16 mouse cellular contexts compared by ENCODE assay signal in the genomic region with DNA sequence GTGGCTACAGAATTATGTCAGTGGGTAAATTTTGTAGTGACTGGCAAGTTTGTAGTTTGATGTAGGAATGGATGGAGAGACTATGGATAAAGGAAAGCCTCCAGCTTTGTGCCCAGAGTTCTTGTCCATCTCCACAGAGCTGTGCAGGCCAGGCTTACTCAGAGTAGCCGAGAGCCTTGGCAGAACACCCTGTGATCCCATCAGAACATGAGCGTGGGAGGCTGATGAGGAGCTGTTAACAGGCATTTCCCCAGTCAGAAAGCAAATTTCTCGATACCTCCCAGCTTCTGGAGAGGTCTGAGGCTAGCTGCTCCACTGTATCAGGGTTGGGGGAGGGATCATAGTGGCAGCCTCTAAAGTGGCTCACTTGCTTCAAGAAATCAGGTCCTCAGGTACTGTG.
DNase-seq lines count a peak whose midpoint lies in the region; ATAC-seq and TF ChIP-seq lines count a peak whose summit lies in the region.
"Had no signal": no experiment of that assay in that cellular context is flagged by ENCODE, and none has a peak within 500 bp of the region (broad histone marks: within the 10 kb centered on the region; RNA-seq: fewer than 3 reads in every experiment).

No protein-coding gene starts in this region.

- H3K9me3 ChIP-seq in midbrain, embryonic 10.5 days (replicated peaks), result no peaks in the 10 kb centered on the region
- H3K9me3 ChIP-seq: forebrain, embryonic 10.5 days; kidney, embryonic 15.5 days; limb, embryonic 13.5 days; liver, embryonic 13.5 days had no signal

- no peaks in the 10 kb centered on the region for H3K27me3 ChIP-seq in midbrain, embryonic 10.5 days (ENCODE audit: low read depth, poor library complexity, severe bottlenecking)
- H3K27me3 ChIP-seq: kidney, embryonic 15.5 days; limb, embryonic 13.5 days; liver, embryonic 13.5 days had no signal

- peak overlapping the region; percentile 63 for H3K27ac ChIP-seq in gastrocnemius, adult 2 months
- no peak overlapping the region for H3K27ac ChIP-seq in midbrain, embryonic 10.5 days (replicated peaks)
- H3K27ac ChIP-seq: forebrain, embryonic 10.5 days; kidney, embryonic 15.5 days; limb, embryonic 13.5 days; liver, embryonic 13.5 days had no signal

- TF ChIP-seq CTCF in gastrocnemius, adult 2 months (IDR thresholded peaks at IDR 0.05), result no peak
- no peak for TF ChIP-seq CTCF in lung, adult 2 months (IDR thresholded peaks at IDR 0.05; ENCODE audit: insufficient read depth, low read length)

- no peak for ATAC-seq in cerebellum, adult (ENCODE audit: insufficient number of reproducible peaks, low FRiP score, low TSS enrichment)
- ATAC-seq: hindbrain, embryonic 16.5 days; intestine, embryonic 16.5 days had no signal

- peak; percentile 64 for DNase-seq in gastrocnemius, adult 2 months
- DNase-seq in gastrocnemius, adult 8-10 months (ENCODE audit: low spot score in 2 of 2), result no peak
- DNase-seq in lung, postnatal 10 days, result peak; percentile 57
- DNase-seq in lung, adult 2 months, result no peak
- DNase-seq in heart, postnatal 14 days, result peak; percentile 40 to 42
- no peak for DNase-seq in midbrain, embryonic 10.5 days (ENCODE audit: low spot score)
- DNase-seq: cerebellum, adult 18-20 months; cerebellum, postnatal 25 days; liver, embryonic 13.5 days had no signal

- WGBS in lung, adult 2 months, result 41% methylated on average over 3 of the region's 3 CpGs
- WGBS in midbrain, embryonic 10.5 days, result 91% methylated on average over 3 of the region's 3 CpGs

- TF ChIP-seq POLR2A in lung, adult 2 months (IDR thresholded peaks at IDR 0.05; ENCODE audit: borderline replicate concordance, extremely low read depth, low read depth, low read length), result no peak

- intact Hi-C loops in gastrocnemius, adult 2 months (cut with DNase I), result no loop called here
- intact Hi-C loops in heart, postnatal 14 days (cut with DNase I), result no loop called here

- H3K4me1 ChIP-seq in lung, adult 2 months (ENCODE audit: control insufficient read depth, insufficient read depth, low read length), result peaks cover 1% of the 10 kb centered on the region; the same call in 1 of the 2 replicates
- no peaks in the 10 kb centered on the region for H3K4me1 ChIP-seq in midbrain, embryonic 10.5 days
- H3K4me1 ChIP-seq: forebrain, embryonic 10.5 days; kidney, embryonic 15.5 days; limb, embryonic 13.5 days; liver, embryonic 13.5 days had no signal

- no peaks in the 10 kb centered on the region for H3K36me3 ChIP-seq in midbrain, embryonic 10.5 days
- H3K36me3 ChIP-seq: forebrain, embryonic 10.5 days; G1E; kidney, embryonic 15.5 days; limb, embryonic 13.5 days; liver, embryonic 13.5 days had no signal

- H3K4me3 ChIP-seq in gastrocnemius, adult 2 months, result no peak overlapping the region
- H3K4me3 ChIP-seq in lung, adult 2 months (replicated peaks; ENCODE audit: extremely low read depth, low read depth, low read length), result no peak overlapping the region
- H3K4me3 ChIP-seq in midbrain, embryonic 10.5 days, result no peak overlapping the region
- H3K4me3 ChIP-seq: forebrain, embryonic 10.5 days; kidney, embryonic 15.5 days; limb, embryonic 13.5 days; liver, embryonic 13.5 days had no signal

Comparison
In these comparisons a context has a peak if more than half of its experiments do, and no peak if none do; other contexts are left out.
1. DNase-seq: peak in gastrocnemius, adult 2 months (single experiment), lung, postnatal 10 days (single experiment) and heart, postnatal 14 days (2 of 2); none in gastrocnemius, adult 8-10 months (0 of 2), lung, adult 2 months (single experiment) and midbrain, embryonic 10.5 days (single experiment).